Mouse (Mus musculus): ENCODE data around the gene Foxo3. TPM values are rescaled to one million over a fixed set of nuclear protein-coding genes. Genes with fewer than 3 reads are reported as not detected.

The Foxo3 gene
- total RNA-seq, 1 experiment from 2014 or later, result 68.2 TPM

GRCm38 (mm10) chr10:42241775-42242174 lies 34.8 kb downstream of the Foxo3 start:
- no peak for ATAC-seq (replicated peaks in 1 of 2; ENCODE audit: insufficient read depth in 1 of 2, low FRiP score in 2 of 2, low TSS enrichment in 1 of 2, low read depth in 1 of 2, poor library complexity in 2 of 2, severe bottlenecking in 2 of 2)

GRCm38 (mm10) chr10:42239810-42240111 lies 36.8 kb downstream of the Foxo3 start:
- no peak for ATAC-seq (replicated peaks in 1 of 2; ENCODE audit: insufficient read depth in 1 of 2, low FRiP score in 2 of 2, low TSS enrichment in 1 of 2, low read depth in 1 of 2, poor library complexity in 2 of 2, severe bottlenecking in 2 of 2)

GRCm38 (mm10) chr10:42238923-42239809 lies 37.4 kb downstream of the Foxo3 start:
- ATAC-seq (replicated peaks in 1 of 2; ENCODE audit: insufficient read depth in 1 of 2, low FRiP score in 2 of 2, low TSS enrichment in 1 of 2, low read depth in 1 of 2, poor library complexity in 2 of 2, severe bottlenecking in 2 of 2), result no peak

DNA sequence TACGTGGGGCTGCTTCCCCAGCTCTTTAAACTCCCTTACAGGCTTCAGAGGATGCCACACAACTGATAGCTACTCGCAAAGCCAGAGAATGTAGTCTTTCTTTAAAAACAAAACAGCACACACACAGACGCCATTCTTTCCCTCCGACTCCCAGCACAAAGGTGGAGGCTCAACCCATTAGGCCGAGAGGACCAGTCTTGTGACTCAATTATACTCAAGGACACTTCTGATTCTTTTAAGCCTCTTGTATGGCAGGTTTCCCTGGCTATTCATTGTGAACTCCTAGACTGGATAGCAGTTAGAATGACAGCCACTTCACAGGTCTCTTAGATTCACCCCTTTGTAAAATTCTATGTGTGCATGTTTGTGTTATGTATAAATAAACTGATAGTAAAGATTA lies 38.3 kb downstream of the Foxo3 start:
- ATAC-seq (replicated peaks in 1 of 2; ENCODE audit: insufficient read depth in 1 of 2, low FRiP score in 2 of 2, low TSS enrichment in 1 of 2, low read depth in 1 of 2, poor library complexity in 2 of 2, severe bottlenecking in 2 of 2), result no peak

DNA sequence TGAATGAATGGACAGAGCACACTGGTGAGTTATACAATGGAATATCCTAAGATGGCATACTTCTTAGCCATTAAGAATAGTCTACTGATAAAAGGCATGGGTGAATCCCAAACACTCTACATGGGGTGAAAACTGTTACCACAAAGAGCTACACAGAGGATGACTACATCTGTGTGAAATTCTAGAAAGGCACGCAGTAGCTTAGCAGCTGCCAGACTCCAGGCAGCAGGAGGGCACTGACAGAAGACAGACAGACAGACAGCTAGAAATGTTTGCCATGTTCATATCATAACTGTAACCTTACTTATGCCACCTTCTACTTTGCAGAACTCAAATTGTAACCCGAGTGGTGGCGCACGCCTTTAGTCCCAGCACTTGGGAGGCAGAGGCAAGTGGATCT lies 39.0 kb downstream of the Foxo3 start:
- no peak for ATAC-seq (replicated peaks in 1 of 2; ENCODE audit: insufficient read depth in 1 of 2, low FRiP score in 2 of 2, low TSS enrichment in 1 of 2, low read depth in 1 of 2, poor library complexity in 2 of 2, severe bottlenecking in 2 of 2)

- ATAC-seq (replicated peaks in 1 of 2; ENCODE audit: insufficient read depth in 1 of 2, low FRiP score in 2 of 2, low TSS enrichment in 1 of 2, low read depth in 1 of 2, poor library complexity in 2 of 2, severe bottlenecking in 2 of 2), result no peak
Measured at GRCm38 (mm10) chr10:42235321-42235720, 41.2 kb downstream of the Foxo3 start.

DNA sequence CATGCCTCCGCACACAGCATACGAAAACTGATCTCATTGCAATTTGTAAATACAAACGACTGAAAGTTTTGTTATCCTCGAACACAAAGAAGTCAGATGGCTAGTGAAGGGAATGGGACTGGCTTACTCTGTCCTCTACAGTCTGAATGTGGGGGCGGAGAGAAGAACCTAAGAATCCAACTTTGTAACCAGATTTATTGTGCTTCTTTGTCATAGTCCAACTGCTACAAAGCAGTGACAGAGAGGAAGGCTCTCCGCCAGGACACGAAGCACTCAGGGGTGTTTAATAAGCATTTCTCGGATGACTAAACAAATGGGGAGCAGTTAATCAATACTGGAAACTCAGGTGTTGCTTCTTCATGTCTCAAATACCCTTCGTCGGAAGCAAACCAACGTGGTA lies 43.6 kb downstream of the Foxo3 start:
- ATAC-seq (replicated peaks in 1 of 2; ENCODE audit: insufficient read depth in 1 of 2, low FRiP score in 2 of 2, low TSS enrichment in 1 of 2, low read depth in 1 of 2, poor library complexity in 2 of 2, severe bottlenecking in 2 of 2), result no peak

- ATAC-seq (replicated peaks in 1 of 2; ENCODE audit: insufficient read depth in 1 of 2, low FRiP score in 2 of 2, low TSS enrichment in 1 of 2, low read depth in 1 of 2, poor library complexity in 2 of 2, severe bottlenecking in 2 of 2), result no peak
Measured at GRCm38 (mm10) chr10:42231847-42232246, 44.7 kb downstream of the Foxo3 start.

GRCm38 (mm10) chr10:42231100-42231541 lies 45.4 kb downstream of the Foxo3 start:
- no peak for ATAC-seq (replicated peaks in 1 of 2; ENCODE audit: insufficient read depth in 1 of 2, low FRiP score in 2 of 2, low TSS enrichment in 1 of 2, low read depth in 1 of 2, poor library complexity in 2 of 2, severe bottlenecking in 2 of 2)

DNA sequence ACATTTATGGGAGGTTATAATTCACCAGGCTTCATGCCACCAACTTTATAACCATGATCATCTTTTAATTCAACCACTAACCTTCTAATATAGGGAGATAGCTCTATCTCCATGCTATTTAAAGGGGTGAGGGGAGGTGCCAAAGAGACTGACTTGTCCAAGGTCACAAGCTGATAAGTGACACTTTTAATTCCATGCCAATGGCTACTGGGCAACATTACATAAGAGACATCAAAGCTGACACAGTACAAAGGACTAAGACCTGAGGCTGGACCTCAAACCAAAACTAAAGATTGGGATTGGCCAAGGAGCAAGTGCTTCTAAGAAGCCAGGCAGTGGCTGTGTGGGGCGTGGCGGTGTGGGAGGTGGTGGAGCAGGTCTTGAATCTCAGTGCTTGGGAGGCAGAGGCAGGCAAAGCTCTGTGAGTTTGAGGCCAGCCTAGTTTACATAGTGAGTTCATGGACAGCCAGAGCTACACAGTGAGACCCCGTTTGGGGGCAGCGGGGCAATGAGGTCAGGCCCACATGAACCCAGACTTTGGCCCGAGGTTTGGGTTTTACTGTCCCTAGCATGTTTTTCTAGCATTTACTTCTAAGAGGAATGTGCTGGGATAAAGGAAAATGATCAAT lies 46.0 kb downstream of the Foxo3 start:
- ATAC-seq (replicated peaks in 1 of 2; ENCODE audit: insufficient read depth in 1 of 2, low FRiP score in 2 of 2, low TSS enrichment in 1 of 2, low read depth in 1 of 2, poor library complexity in 2 of 2, severe bottlenecking in 2 of 2), result no peak

DNA sequence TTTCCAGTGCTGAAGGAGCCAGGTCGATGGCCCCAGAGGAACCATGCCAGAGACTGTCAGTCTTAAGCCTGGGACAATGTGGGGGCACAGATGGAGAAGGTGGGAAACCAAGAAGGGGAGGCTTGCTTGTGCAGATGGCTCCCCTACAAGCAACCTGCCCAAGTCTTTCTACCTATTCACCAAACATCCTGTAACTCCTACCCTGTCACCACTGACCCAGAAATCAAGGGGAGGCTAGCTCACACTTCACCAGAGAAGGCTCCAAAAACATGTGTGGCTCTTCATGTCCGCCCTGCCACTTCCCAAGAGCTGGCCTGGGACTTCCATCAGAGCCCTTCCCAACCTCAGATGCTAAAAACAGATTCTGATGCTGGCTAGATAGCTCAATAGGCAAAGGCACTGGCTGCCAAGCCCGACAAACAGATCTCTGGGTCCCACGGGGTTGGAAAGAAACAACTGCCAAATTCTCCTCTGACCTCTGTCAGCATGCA lies 48.8 kb downstream of the Foxo3 start:
- no peak for ATAC-seq (replicated peaks in 1 of 2; ENCODE audit: insufficient read depth in 1 of 2, low FRiP score in 2 of 2, low TSS enrichment in 1 of 2, low read depth in 1 of 2, poor library complexity in 2 of 2, severe bottlenecking in 2 of 2)

- no peak for ATAC-seq (replicated peaks in 1 of 2; ENCODE audit: insufficient read depth in 1 of 2, low FRiP score in 2 of 2, low TSS enrichment in 1 of 2, low read depth in 1 of 2, poor library complexity in 2 of 2, severe bottlenecking in 2 of 2)
Measured at GRCm38 (mm10) chr10:42226176-42226575, 50.4 kb downstream of the Foxo3 start.

GRCm38 (mm10) chr10:42225184-42225935 lies 51.2 kb downstream of the Foxo3 start:
- ATAC-seq (replicated peaks in 1 of 2; ENCODE audit: insufficient read depth in 1 of 2, low FRiP score in 2 of 2, low TSS enrichment in 1 of 2, low read depth in 1 of 2, poor library complexity in 2 of 2, severe bottlenecking in 2 of 2), result peak; percentile 31 to 38; a peak in 2 of 4 replicates

DNA sequence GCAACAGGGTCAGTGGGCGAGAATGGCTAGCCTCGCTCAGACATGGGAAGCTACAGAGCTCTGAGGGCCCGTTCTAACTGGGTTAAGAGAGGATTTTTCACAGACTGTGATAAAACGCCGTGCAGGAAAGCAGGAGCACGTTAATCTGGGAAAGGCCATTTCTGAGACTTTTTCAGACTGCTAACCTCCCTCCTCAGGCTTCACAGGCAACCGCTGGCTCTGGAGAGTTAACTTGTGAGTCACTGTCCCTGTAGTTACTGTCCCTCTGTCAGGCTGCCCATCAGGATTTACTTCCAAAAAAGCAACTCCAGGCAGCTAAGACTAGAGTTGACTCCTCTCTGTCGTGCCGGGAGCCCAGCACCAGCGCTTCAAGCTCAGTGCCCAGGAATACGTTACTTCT lies 54.6 kb downstream of the Foxo3 start:
- ATAC-seq (replicated peaks in 1 of 2; ENCODE audit: insufficient read depth in 1 of 2, low FRiP score in 2 of 2, low TSS enrichment in 1 of 2, low read depth in 1 of 2, poor library complexity in 2 of 2, severe bottlenecking in 2 of 2), result no peak

DNA sequence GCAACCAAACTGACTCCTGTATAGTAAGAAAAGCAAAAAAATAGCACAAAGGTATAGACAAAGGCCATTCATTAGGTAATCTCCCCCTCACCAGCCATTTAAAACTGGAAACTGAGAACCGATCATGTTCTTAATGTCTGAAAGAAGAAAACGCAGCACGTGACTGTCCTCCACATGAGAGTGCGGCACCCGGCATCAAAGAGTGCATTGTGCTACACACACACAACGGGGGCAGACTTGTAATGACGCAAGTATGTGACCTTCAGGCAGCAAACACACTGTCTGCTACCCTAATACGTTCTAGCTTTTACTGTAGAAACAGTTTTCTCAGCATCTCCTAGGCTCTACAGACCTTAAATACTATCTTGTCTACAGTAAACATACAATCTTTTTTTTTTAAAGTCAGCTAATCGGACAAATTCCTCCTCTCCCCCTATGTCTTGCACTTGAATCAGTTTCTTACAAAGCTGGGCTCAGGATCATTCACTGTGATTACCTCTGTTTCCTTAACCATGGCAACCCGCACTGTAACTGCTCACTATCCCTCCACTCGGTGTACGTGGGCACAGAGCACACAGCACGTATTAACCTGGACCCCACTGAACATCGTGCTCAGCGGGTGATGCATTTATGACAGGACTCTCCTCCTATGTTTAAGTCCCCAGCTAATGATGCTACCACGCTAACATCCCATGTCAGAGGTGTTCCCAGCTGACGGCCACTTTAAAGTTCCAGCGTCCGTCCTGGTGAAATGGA lies 55.2 kb downstream of the Foxo3 start:
- no peak for ATAC-seq (replicated peaks in 1 of 2; ENCODE audit: insufficient read depth in 1 of 2, low FRiP score in 2 of 2, low TSS enrichment in 1 of 2, low read depth in 1 of 2, poor library complexity in 2 of 2, severe bottlenecking in 2 of 2)

DNA sequence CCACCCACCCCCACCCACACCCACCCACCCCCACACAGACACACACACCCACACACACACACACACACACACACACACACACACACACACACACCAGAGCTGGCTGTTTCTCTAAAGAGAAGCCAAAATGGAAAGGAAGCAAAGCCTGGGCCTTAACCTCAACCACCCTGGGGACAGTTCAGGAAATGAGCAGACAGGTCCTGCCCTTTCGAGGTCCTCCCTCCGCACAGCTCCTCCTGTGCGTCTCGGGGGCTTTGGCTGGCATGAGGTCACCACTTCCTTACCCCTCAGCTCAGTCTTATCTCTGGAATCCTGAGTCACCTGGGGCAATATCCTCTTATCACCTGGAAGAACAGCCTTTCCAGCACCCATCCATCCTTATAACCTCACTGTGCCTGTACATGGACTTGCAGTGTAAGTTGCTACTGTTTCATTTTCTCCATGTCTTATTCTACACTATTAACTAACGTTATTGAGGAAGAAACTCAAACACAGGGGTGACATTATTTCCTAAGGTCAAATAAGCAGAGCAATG lies 56.1 kb downstream of the Foxo3 start:
- peak; percentile 82 for ATAC-seq (replicated peaks in 1 of 2; ENCODE audit: insufficient read depth in 1 of 2, low FRiP score in 2 of 2, low TSS enrichment in 1 of 2, low read depth in 1 of 2, poor library complexity in 2 of 2, severe bottlenecking in 2 of 2)

DNA sequence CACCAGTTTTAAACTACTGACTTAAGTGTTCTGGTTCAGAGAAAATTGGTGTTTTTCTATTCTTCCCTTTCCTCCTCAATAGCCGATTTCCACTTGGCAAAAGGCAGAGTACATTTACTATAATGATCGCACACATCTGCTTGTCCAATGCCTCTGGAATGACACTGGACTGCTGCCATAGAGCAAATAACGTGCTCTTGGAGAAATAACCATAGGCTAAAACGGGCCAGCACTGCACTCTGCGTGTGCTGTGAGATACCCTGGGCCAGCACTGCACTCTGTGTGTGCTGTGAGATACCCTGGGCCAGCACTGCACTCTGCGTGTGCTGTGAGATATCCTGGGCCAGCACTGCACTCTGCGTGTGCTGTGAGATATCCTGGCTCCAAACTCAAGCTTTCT lies 65.1 kb downstream of the Foxo3 start:
- ATAC-seq (replicated peaks in 1 of 2; ENCODE audit: insufficient read depth in 1 of 2, low FRiP score in 2 of 2, low TSS enrichment in 1 of 2, low read depth in 1 of 2, poor library complexity in 2 of 2, severe bottlenecking in 2 of 2), result no peak

Data from hematopoietic stem cell, adult 5-6 weeks (primary cell).